Mouse (Mus musculus) spleen, postnatal 0 days (tissue): ENCODE results near the gene Timmdc1. TPM values are rescaled to one million over a fixed set of nuclear protein-coding genes. Genes with fewer than 3 reads are reported as not detected.

ENCODE experiments used
- polyA plus RNA-seq: library from polyadenylated mRNA; unstranded; fragments of >200 nt; fragmentation: Nextera tagmentation; extraction: Ambion mirVana; gene quantifications from 2 replicates; pipeline ENCODE4 v1.2.1, GENCODE M21; 2015

Timmdc1 gene
- polyA plus RNA-seq: 15.9 and 16.2 TPM in 2 replicates

DNA sequence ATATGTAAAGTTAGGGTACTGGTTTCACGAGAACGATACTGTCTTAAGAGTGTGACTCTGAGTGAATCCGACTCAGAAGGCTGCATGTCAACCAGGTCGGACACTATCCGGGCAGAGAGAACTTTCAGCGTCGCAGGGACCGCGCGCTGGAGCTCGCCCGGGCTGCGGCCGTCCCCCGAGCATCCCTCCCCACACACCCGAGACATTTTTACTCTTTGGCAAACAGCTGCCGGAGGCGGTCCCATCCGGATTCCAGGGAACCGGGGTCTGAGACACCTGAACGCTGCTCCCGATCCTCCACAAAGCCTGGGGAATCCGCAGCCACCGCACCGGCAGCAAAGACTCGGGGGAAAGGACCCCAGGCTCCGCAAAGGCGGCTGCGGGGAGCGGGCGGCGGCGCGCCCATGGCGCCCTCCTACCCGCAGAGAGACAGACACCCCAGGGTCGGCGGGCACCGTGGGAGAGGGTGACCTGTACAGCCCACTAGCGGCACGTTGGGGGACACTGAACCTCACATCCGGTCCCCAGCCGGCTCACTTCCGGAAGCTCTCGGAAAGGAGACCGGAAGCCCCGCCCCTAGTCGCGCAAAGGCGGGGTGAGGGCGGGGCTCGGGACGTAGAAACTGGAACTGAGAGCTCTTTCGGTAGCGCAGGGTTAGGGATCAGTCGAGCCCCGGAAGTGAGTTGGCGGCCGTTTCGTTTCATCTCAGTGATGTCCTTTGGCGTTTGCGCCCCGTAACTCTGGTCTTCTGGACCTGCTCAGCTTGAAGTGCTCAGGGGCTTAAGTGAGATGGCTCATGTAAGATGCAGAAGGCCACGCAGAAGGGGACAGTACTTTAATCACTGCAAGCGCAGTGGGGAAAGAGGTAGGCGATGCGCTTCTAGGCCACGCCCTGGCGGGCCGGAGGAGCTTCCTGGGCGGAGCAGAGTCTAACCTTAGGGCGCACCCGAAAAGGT, at the start of gene Timmdc1:
Gene Timmdc1, minus strand, starts transcription at position 535 of the 956 bp plus-strand sequence.

DNA sequence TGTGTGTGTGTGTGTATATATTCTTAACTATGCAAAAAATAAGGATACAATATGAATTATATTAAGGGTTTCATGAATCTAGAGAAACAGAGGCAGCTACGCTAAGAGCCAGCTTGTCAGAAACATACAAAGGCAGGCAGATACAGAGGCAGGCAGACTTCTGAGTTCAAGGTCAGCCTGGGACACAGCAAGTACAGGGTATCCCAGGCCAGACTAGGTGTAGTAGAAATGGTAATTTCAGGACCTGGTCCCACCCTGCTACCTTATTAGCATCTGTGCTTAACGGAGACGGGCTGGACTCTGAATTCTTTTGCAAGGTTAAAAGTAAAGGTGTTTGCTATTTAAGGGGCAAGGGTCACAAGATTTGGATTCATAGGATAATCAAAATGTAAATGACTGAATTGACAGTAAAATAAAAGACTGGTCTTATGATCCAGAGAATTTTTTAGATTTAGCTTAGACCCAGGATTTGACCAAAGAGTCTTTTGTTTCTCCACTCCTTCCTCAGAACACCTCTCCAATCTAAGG, 35.8 kb upstream of the Timmdc1 start, which contains the start of gene Tmem39a:
Gene Tmem39a, plus strand, starts transcription at position 478 of the 528 bp plus-strand sequence.

DNA sequence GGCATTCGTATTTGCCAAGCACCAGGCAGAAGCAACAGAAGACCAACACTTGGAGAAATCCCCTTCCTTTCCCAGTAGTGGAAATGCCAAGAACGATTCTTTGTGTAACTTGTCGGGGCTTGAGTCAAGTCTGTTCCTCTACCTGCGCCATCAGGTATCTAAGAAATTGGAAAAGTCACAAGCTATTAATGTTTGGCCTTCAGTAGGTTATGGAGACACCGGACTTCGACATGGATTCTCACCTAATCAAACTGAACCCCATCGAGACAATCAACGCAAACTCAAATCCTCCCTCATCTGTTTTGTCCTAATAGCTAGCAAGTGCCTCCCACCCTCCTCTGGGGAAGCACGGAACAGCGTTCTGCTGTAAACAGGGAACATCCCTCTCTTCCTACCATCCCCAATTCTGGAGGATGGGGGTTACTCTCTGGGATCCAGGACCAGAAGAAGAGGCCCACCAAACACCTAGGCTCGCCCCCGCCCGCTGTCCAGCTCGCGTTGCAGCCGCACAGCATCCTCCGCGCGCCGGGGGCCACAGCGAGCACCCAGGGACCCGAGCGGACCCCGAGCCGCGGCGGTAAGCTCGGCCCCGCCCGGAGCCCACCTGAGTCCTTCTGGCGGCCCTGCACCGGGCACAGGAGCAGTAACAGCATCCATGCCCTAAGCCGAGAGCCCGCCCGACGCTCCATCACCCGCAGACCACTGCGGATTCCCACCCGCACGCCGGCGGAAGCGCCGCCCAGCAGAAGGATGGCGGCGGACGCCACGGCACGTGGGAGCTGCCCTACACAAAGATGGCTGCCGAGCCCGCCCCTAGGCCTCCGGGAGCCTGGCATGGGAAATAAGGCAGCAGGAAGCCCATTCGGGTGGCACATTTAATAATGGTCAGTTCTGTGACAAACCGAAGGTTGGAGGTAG, 27.3 kb upstream of the Timmdc1 start, which contains the start of gene Poglut1:
Gene Poglut1, minus strand, starts transcription at position 780 of the 918 bp plus-strand sequence.

DNA sequence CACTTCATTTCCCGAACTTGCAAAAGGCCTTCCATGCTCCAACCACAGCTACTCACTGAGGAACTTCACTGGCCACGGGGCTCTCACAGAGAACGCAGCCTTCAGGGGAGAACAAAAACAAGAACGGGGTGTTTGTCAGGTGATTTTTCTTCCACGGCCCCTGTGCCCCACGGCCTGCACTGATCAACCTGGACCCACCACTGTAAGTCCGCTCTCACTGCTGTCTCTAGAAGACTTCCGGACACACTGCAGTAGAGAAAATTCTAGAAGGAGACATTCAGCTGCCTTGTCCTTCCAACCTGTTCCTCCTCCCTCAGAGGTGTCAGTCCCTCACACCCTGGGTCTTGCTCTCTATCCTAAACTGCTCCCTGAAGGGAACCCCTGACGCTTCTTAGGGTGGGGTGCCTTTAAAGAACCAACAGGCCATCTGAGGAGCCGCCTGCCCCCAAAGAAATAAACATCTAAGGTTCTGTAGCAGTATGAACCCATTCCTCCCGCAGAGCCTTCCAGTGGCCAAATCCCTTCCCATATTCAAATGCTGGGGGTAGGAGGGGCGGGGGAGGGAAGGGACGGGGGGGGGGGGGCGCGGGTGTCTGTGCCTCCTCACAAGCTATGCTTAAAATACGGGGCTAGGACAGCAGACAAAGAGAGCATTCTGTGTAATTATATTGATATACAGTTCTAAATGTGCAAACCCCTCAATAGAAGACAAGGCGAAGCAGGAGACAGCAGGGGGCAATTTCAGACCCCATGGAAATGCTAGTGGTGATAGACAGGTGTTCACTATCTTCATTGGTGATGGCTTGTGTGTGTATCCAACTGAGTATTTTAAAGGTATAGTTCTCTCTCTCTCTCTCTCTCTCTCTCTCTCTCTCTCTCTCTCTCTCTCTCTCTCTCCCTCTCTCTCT, 66.7 kb downstream of the Timmdc1 start, which contains the start of gene Cd80:
Gene Cd80, plus strand, starts transcription at position 51 of the 908 bp plus-strand sequence.

DNA sequence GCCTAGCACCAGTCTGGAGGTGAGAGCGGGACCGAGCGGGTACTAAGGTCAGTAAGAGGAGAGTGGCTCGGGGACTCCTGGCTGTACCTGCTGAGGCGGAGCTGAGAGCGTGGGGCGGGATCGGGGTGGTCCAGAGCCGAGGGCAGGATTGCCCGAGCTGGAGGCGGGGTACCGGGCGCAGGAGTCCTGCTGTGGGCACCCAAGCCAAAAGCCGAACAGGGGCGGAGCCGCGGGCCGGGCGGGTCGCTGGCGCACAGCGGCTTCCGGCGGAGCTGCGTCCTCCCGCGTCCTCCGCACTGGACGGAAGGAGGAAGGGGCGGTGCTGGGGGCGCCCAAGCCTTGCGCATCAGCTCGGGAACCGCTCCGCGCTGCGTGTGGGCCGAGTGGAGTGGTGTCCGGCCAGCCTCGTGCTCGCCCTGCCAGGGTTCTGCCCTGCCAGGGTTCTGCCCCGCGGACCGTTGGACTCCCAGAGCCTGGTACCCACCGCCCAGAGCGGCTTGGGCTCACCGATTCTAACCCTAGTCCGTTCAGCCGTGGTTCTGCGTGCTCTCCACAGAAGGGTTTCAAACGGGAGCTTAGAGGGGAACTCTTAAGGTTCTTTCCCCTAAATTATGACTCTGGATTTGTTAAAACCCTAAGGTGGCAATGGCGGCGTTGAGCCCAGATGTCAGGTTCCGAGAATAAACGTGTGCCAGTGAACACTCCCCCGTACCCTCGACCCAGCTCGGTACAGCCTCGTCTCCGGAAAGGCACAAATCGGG, 69.8 kb downstream of the Timmdc1 start, which contains the start of gene Adprh:
Gene Adprh, minus strand, starts transcription at position 262 of the 761 bp plus-strand sequence.

Other genes with a start within 250 kb of the Timmdc1 start
- 0.05 TPM in 1 of 2 replicates, not detected in the other for gene Nr1i2, start 227.8 kb downstream of the Timmdc1 start, polyA plus RNA-seq
- gene Maats1, start 180.5 kb downstream of the Timmdc1 start, polyA plus RNA-seq: 0.10 and 0.12 TPM in 2 replicates
- gene Cox17, start 175.7 kb downstream of the Timmdc1 start, polyA plus RNA-seq: 363 and 407 TPM in 2 replicates
- not detected in 2 replicates for gene Gm21987, start 175.6 kb downstream of the Timmdc1 start, polyA plus RNA-seq
- gene Popdc2, start 160.5 kb downstream of the Timmdc1 start, polyA plus RNA-seq: 24.5 and 29.1 TPM in 2 replicates
- 0.36 and 0.41 TPM in 2 replicates for gene Pla1a, start 89.5 kb downstream of the Timmdc1 start, polyA plus RNA-seq
- gene Adprh, start 70.0 kb downstream of the Timmdc1 start, polyA plus RNA-seq: 39.5 and 43.6 TPM in 2 replicates
- gene Cd80, start 67.1 kb downstream of the Timmdc1 start, polyA plus RNA-seq: 0.29 and 0.59 TPM in 2 replicates
- 11.9 and 14.5 TPM in 2 replicates for gene Poglut1, start 27.6 kb upstream of the Timmdc1 start, polyA plus RNA-seq
- gene Tmem39a, start 36.0 kb upstream of the Timmdc1 start, polyA plus RNA-seq: 21.9 and 25.5 TPM in 2 replicates
- 4.3 and 6.4 TPM in 2 replicates for gene Arhgap31, start 190.6 kb upstream of the Timmdc1 start, polyA plus RNA-seq
- gene B4galt4, start 219.6 kb upstream of the Timmdc1 start, polyA plus RNA-seq: 5.6 and 6.5 TPM in 2 replicates